Mouse (Mus musculus): ENCODE measurements around the gene Sspn.

The Sspn gene

DNA sequence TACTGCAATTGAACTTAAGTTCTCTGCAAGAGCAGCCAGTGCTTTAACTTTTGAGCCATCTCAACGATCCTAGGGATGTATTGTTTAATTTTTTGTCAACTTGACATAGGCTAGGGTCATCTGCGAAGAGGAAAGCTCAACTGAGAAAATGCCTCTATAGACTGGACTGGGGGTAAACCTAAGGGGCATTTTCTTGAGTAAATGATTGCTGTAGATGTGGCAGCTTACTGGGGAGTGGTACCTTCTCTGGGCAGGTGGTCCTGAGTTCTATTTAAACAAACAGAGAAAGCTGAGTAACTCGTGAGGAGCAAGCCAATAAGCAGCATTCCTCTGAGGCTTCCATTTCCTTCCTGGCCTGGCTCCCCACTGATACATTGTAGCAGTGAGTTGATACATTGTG, at the start of gene Sspn:
Sspn (plus strand) TSS at position 301 of the 400 bp plus-strand sequence.
- no peak for DNase-seq (ENCODE audit: extremely low read depth, insufficient read length, low spot score)

DNA sequence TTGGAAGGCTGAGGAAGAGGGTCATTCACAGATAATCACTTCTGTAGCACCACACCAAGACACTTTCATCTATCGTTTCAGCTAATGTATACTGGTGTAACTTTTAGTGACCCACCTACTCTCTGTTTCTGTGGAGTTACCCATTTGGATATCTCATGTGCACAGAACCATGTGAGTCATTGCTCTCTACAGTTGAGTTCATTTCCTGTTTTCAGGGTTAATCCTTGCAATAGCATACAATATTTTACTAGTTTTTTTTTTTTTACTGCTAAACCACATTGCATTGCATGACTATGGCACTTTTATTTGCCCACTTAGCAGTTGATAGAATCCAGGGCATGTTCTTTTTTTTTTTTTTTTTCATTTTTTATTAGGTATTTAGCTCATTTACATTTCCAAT, 48.4 kb upstream of the Sspn start:
- no peak for DNase-seq (ENCODE audit: extremely low read depth, insufficient read length, low spot score)

DNA sequence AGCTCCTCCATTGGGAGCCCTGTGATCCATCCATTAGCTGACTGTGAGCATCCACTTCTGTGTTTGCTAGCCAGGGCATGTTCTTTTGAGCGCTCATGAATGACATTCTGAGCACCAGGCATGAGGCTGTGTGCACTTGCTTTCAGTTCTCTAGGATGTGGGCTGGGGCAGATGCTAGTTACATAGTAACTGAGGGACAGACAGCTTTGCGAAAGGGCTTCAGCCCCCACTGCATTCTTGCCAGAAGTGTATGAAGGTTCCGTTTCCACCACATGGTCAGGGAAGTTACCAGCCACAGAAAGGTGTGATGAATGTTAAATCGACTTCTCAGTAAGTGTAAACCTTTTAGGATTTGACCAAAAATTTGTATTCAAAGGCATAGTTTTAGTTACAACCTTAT, 47.8 kb upstream of the Sspn start:
- no peak for DNase-seq (ENCODE audit: extremely low read depth, insufficient read length, low spot score)

DNA sequence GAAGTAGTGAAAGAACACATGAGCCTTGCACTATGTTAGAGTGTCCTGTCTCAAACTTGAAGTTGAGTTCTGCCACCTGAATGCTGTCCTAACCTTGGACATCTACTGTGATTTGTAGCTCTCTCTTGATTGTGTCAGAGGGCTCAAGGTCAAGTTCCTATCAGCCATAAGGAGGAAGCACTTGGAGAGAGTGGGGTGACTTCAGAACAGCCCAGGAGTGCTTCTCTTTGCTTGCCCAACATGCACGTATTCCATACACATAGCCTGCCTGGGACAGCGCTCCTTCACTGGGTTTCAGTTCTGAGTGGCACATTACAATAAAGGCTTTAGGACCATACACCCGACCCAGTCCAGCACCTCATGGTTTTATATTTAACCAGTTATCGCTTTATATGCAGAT, 46.4 kb upstream of the Sspn start:
- DNase-seq (ENCODE audit: extremely low read depth, insufficient read length, low spot score), result no peak

DNA sequence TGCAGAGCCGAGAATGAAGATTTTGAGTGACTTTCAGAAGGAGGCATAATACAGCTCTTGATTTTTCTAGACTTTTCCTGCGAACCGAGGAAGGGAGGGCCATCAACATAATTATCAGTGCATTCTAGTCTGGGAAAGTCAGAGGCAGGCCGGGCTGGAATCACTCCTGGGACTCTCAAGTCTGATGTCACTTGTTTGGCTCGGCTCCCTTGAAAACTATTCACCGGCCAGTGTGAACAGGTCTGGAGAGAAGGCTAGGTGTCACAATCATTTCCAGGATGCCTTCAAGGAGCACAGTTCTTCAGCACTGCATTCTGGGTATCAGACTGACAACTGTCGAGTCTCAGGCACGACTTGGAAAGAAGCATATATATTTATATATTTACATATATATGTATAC, 45.2 kb upstream of the Sspn start:
- DNase-seq (ENCODE audit: extremely low read depth, insufficient read length, low spot score), result no peak

DNA sequence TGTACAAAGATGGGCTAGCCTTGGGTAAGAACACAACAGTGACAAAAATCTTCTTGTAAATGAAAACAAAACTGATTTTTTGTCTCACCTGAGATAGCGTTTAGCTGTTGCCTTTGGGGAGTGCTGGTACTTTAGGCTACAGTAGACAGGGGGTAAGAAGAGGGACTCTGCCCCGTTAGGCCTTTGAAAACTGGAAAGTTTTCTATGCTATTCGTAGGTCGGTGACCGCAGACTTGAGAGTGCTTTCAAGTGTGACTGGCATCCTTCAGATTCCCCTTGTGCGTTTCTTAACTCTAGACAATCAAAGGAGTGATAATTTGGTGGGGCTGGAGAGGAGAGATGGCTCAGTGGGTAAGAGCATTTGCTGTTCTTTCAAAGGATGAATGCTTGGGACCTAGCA, 43.7 kb upstream of the Sspn start:
- no peak for DNase-seq (ENCODE audit: extremely low read depth, insufficient read length, low spot score)

DNA sequence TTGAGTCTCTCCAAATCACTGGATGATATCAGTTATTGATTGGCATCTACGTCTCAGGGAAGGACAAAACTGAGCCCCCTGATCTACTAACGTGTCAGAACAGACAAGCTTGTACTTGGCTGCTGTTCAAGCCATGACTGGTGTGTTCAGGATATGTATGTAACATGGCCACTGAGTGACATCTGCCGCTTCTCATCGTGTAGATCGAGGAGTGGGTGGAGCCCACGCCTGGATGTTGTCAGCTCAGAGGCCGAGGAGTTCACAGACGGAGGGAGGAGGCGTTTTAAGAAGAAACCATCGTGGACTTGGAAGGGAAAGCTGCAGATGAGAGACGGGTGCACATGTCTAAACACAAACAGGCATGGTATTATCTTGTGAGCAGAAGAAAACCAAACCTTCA, 39.5 kb upstream of the Sspn start:
- no peak for DNase-seq (ENCODE audit: extremely low read depth, insufficient read length, low spot score)

DNA sequence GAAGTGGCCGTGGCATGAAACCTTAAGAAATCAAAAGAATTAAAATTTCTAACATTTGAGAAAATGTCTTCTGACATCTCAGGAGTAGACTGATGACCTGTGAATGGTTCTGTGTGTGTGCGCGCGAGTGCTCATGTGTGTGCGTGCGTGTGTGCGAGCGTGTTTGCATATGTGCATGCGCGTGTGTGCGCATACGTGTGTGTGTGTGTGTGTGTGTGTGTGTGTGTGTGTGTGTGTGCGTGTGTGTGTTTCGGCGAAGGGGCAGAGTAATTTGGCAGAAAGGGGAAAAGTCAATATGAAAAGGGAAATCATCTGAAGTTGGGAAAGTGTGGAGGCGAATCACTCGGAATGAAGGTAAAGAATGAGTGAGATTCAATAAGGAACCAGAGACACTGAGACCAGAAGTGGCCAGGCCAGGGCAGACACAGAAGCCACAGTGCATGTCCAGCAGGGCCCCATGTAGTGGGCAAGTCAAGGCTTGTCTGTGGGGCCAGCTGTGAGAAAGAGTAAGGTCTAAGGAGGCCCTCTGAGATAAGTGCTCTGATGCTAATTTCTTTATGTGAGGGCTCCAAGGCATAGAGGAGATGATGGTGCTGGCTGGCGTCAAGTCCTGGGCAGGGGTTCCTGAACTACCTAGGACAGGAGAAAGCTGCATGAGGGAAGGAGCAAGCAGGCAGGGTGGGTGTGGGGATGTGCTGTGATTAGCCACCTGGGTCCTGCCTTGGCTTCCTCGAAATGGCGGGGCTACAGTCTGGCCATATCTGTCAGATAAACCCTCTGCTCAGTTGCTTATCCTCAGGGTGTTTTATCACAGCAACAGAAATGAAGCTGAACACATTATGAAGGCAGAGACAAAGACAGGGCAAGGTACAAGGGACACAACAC, 38.8 kb upstream of the Sspn start:
- no peak for DNase-seq (ENCODE audit: extremely low read depth, insufficient read length, low spot score)

DNA sequence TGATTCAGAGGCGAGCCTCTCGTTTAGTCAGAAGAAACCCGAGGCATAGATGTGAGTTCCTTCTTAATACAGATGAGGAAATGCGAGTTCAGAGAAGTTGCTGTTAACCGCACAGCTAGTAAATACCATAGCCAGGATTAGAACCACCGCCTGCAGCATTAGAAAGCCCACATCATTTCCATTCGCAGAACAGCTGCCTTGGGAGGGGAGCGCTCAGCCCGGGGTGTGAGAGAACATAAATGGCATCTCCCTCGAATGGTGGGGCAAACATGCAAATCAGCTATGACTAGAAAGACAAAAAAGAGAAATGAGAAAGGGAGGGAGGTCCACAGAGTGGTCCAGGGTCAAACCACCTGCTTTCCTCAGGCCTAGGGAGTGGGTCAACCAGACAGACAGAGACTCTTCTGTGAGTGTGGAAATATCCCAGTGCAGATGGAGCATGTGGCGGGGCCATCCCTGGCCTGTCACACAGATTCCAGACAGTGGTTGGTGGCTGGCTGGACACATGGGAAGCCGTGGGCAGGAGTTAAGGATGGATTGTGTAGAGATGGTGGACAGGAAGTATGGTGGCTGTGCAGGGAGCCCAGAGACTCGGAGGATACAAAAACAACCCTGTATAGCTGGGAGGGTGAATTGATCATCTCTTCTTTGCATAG, 37.9 kb upstream of the Sspn start:
- no peak for DNase-seq (ENCODE audit: extremely low read depth, insufficient read length, low spot score)

DNA sequence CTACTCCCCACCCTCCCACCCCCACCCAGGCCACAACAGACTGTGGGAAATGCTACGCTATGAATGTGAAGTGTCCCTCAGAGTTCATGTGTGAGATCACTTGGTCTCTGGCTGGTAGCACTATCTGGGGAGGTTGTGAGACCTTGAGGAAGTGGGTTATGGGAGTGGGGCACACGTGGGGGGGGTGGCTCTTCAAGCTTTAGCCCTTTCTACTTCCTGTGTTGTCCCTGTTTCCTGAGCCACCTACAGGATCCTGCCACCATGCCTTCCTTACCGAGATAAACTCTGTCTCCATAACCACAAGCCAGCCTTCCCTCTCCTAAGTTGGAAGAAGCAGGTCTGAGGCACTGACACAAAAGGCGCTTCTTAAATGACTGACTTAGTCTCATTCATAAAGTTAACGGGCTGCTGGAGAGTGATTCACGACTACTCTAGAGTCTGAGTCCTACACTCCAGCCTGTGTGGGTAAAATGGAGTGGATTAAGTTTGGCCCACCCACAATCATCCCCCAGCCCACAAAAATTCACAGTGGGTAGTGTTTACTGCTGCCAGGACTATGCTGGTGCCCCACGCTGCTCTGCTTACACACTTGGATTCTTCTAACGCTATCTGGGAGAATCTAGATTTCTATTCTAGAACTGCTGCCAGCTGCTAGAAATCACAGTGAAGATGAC, 36.6 kb upstream of the Sspn start:
- no peak for DNase-seq (ENCODE audit: extremely low read depth, insufficient read length, low spot score)

DNA sequence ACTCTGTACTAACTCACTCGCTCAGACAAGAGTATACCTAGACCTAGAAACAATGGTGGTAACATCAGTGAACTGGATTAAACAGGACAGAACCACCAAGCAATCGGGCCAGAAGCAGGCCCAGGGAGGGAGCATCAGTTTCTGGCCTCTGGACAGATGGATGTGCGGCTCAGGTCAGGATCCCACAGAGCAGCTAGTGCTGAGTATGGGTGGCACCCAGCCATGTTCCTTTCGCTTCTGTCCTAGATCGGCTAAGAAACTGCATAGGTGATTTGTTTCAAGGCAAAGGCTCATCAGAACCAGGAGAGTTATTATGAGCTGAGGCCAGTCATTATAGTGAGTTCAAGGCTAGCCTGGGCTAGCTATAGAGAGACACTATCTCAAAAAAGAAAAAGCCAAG, 27.3 kb upstream of the Sspn start:
- DNase-seq (ENCODE audit: extremely low read depth, insufficient read length, low spot score), result no peak

DNA sequence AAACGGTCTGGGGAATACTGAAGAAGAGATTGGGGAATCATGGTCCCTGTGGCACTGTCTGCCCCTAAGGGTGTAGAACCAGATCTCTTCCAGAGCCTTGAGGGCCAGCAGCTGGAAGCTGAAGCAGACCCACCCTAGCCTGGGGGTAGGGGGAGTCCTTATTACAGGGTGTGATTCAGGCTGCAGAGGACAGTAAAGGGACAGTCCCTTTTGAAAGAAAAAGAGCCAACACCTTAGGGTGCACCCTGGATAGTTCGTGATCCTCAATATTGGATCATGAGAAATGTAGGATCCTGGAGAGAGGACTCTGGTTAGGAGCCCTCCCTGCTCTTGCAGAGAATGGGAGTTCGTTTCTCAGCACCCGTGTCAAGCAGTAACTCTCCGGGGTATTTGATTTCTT, 26.8 kb upstream of the Sspn start:
- DNase-seq (ENCODE audit: extremely low read depth, insufficient read length, low spot score), result no peak

DNA sequence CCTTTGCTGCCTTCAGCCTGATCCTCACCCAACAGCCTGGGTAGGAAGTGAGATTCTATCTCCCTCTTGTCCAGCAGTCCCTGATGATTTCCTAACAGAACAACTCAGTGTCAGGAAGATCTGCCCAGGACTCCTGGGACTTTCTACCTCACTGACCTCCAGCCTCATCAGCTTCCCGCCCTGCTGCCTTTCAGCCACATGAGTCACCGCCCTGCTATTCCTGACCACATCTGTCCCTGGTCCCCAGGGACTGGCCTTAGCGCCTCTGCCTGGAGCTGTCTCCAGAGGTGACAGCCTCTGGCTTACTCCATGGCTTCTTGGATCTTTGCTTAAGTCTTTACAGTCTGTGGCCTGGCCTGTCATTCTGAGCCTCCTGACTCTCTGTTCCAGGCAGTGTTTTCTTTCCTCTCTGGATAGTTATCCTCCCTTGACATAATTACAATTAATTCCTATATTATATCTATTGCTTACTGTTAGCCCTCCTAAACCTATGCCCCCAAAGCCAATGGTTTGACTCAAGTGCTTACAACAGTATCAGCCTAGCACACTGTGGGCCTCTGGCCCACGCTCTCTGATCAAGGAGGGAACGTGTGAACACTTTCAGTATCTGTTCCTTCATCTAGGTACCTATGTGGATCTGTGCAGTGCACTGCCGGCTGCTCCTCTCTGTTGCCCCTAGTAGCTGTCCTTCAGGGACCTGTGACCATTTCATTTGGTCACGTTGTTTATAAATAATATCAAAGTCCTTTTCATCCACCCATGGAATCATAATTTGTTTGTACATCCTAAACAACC, 25.1 kb upstream of the Sspn start:
- peak; percentile 86 for DNase-seq (ENCODE audit: extremely low read depth, insufficient read length, low spot score)

DNA sequence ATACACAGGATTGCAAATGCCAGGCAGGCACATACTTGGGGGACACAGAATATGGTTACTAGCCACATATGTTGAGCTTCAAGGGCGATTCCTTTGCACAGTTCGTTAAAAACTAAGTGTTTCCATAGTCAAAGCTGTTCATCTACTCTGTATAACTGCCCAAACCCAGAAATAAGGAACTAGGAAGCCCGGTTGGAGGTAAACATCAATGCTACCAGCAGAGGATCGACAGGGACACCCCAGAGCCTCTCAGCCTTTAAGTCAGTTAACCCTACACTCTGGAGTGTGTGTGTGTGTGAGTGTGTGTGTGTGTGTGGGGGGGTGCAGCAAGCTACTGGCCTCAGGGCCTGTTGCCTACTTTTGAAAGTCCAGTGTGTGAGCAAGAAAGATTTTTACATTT, 21.5 kb upstream of the Sspn start:
- DNase-seq (ENCODE audit: extremely low read depth, insufficient read length, low spot score), result no peak

DNA sequence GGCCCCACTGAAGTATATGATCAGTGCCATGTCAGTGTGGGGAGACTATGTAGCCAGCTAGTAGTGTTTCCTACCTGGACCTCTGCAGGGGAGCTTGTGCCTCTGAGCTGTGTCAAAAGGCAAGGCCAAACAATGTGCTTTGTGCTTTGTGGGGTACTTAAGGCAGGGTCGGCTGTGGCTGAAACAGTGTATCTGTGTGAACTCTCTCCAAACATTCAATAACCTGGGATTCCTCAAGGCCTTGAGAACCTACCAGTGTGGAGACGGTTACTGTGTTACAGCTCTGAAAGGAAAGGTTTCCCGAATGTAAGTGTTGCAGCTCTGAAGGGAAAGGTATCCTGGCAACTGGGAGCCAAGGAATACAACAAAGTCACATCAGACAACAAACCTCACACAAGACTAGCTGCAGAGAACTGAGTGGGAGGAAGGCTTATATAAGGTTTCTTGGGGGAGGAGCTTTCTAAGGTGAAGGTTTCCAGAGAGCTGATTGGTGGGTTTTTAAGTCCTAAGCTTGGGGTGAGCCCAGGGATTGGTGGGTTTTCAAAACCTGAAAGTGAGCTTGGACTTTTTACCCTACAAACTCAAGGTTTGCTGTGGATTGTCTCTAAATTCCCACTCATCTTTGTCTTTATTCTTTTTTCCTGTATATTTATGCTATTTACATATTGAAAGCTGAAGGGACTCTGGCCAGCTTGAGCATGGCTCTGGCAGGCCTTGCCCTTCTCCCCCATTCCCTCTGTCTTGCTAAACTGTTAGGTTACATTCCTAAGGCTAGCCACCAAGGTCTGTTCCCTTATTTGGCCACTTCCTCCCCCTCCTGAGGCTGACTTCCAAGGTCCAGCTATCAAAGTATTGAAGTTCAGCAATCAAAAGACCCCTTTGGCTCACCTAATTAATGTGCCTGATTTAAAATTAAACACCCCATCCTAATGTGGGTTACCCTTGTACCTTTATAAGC, 20.7 kb upstream of the Sspn start:
- DNase-seq (ENCODE audit: extremely low read depth, insufficient read length, low spot score), result no peak

DNA sequence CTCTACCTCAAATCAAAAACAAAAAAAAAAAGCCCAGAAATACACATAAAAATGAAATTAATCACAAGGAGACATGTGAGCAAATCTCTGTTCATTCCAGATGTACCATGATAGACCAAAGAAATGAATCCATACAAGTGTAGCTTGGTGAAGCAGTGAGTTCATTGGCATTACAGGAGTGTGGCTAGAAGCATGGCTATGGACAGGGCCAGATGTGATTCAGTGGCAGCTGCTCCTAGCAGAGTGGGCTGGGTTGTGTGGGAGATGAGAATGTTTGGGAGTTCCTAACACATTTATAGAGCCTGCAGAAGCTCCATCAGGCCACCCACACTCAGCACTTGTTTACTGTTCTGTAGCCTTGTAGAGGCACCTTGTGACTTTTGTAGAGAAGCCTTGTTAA, 19.2 kb upstream of the Sspn start:
- no peak for DNase-seq (ENCODE audit: extremely low read depth, insufficient read length, low spot score)

DNA sequence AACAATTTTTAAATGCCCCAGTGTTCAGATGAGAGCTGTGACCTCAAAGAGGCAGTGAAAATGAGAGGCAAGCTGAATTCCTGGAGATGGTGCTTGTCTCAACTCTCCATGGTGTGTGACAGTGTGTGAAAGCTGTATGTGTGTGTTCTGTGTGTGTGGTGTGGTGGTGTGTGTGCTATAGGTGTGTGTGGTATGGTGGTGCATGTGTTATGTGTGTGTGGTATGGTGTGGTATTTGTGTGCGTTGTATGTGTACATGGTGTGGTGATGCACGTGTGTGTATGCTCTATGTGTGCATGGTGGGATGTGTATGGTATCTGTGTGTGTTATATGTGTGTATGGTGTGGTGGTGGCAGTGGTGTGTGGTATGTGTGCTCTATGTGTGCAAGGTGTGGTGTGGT, 16.0 kb upstream of the Sspn start:
- DNase-seq (ENCODE audit: extremely low read depth, insufficient read length, low spot score), result no peak

DNA sequence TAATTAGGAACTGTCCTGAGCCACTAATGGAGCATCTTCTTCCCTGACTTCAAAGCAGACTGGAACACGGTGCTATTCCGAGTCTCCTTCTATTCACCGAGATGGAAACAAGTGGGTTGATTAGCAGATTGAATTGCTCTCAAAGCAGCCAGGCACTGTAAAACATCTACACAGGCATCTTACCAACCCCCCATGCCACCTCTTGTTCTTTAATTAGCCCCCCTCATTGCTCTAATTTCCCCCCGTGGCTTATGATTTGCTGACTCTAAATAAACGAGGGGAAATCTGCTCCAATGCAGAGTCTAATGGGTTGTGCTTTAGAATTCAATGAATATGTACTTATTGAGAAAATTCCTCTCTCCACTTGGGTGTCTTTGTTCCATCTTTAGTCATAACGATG, 15.0 kb upstream of the Sspn start:
- no peak for DNase-seq (ENCODE audit: extremely low read depth, insufficient read length, low spot score)

DNA sequence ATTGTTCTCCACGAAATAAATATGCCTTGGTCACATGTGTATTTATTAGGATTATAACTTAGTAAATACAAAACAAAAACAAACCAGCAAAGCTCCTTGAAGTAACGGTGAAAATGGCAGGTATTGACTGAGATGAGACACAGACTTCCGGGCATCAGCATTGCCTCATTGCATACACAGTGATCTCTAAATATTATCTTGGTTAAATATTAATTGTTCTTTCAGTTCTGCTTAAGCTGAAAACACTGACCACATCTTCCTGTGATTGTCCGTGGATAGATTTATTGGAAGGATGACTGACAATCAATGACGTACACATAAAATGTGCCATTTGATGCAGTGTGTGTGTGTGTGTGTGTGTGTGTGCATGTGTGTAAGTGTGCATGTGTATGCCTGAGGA, 13.2 kb upstream of the Sspn start:
- DNase-seq (ENCODE audit: extremely low read depth, insufficient read length, low spot score), result no peak

DNA sequence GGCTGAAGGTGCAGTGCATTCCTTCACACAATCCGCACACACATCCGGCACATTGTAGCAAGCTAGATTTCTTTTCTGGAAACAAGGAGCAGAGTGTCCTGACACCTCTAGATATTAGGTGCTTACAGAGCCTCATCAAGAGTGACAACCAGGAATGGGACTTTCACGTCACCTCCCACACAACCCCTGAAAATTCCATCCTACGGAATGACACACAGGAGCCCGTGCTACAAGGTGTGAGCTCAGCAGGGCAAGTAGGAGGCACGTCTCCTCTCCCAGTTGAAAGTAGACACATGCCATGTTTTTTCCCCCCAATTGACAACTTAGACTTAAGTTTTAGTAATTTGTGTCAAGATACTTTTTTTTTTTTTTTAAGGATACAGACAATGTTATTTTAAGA, 7.8 kb upstream of the Sspn start:
- no peak for DNase-seq (ENCODE audit: extremely low read depth, insufficient read length, low spot score)

All from 3134 (cell line).